Mouse (Mus musculus) E14TG2a.4 (cell line): Measurements from ENCODE around the gene Gm5134.

Experiments
- CTCF ChIP-seq: conservative IDR thresholded peaks from 2 replicates; pipeline ENCODE4 v1.5.1; 2014; ENCODE audit warnings: low read length
- NANOG ChIP-seq: IDR thresholded peaks from 2 replicates; pipeline ENCODE4 v1.6.1; 2014; ENCODE audit warnings: borderline replicate concordance, low read length, mixed read lengths

- no peak for TF ChIP-seq CTCF
- TF ChIP-seq NANOG: no peak
Measured at GRCm38 (mm10) chr10:75945213-75945612, 9.1 kb upstream of the Gm5134 start.
